Mouse (Mus musculus) CD8-positive naive resting alpha-beta T cell, adult 57 days (primary cell): ENCODE data around the gene Lyplal1. TPM values are rescaled to one million over a fixed set of nuclear protein-coding genes. Genes with fewer than 3 reads are reported as not detected.

ENCODE experiments used
- total RNA-seq: library from RNA; stranded (reverse); gene quantifications from one replicate; pipeline ENCODE4 v1.2.4, GENCODE M21; 2023

Gene Lyplal1
- total RNA-seq: not detected

GRCm38 (mm10) chr1:186116701-186117488 lies at the start of gene Lyplal1:
Lyplal1 (minus strand) TSS chr1:186117310.

